8 mouse cellular contexts compared by ENCODE assay signal in genomic region chr5:5749772-5750222, GRCm38 (mm10). TPM values are rescaled to one million over a fixed set of nuclear protein-coding genes. Genes with fewer than 3 reads are reported as not detected.
DNase-seq lines count a peak whose midpoint lies in the region; ATAC-seq and TF ChIP-seq lines count a peak whose summit lies in the region.

No protein-coding gene starts in this region.

- TF ChIP-seq CTCF in ES-Bruce4 (IDR thresholded peaks at IDR 0.05; ENCODE audit: low read depth, low read length): peak; percentile 2
- TF ChIP-seq CTCF in liver, postnatal 0 days (IDR thresholded peaks at IDR 0.05; ENCODE audit: low read depth): peak; percentile 59

- H3K9me3 ChIP-seq in ES-Bruce4 (replicated peaks; ENCODE audit: control insufficient read depth, insufficient read depth, low read length, poor library complexity, severe bottlenecking): no peaks in the 10 kb centered on the region
- no peaks in the 10 kb centered on the region for H3K9me3 ChIP-seq in embryonic facial prominence, embryonic 11.5 days (replicated peaks; ENCODE audit: control insufficient read depth, low read length)
- H3K9me3 ChIP-seq in liver, postnatal 0 days (ENCODE audit: low read length): no peaks in the 10 kb centered on the region

- no peaks in the 10 kb centered on the region for H3K4me1 ChIP-seq in ES-Bruce4 (ENCODE audit: control insufficient read depth, insufficient read depth, low read length)
- H3K4me1 ChIP-seq in embryonic facial prominence, embryonic 11.5 days (ENCODE audit: control insufficient read depth, insufficient read depth, low read length): no peaks in the 10 kb centered on the region
- H3K4me1 ChIP-seq in liver, postnatal 0 days (ENCODE audit: insufficient read depth): 0 out of 2 replicates have a peak, but pooled peaks cover 4% of the 10 kb centered on the region

- intact Hi-C loops in heart, postnatal 14 days (cut with DNase I): loop anchor here (1.0 to 10.0 kb wide), 3 partner anchors 105 to 785 kb away; no protein-coding TSS in a partner anchor

- no peak for TF ChIP-seq POLR2A in ES-Bruce4 (IDR thresholded peaks at IDR 0.05; ENCODE audit: insufficient read depth, low read length)

- TF ChIP-seq EP300 in ES-Bruce4 (IDR thresholded peaks at IDR 0.05; ENCODE audit: insufficient read depth, low read depth, low read length): no peak
- TF ChIP-seq EP300 in liver, postnatal 0 days (IDR thresholded peaks at IDR 0.05; ENCODE audit: low read depth): no peak

- 1% methylated on average over 13 of the region's 13 CpGs for WGBS in embryonic facial prominence, embryonic 11.5 days
- WGBS in liver, postnatal 0 days (ENCODE audit: insufficient replicate concordance): 3% methylated on average over 13 of the region's 13 CpGs

- peak overlapping the region; percentile 92 for H3K4me2 ChIP-seq in embryonic facial prominence, embryonic 11.5 days (ENCODE audit: low read depth, low read length)
- H3K4me2 ChIP-seq in liver, postnatal 0 days (ENCODE audit: low read depth, low read length): peak overlapping the region; percentile 92

- H3K27me3 ChIP-seq in ES-Bruce4 (ENCODE audit: control insufficient read depth, insufficient read depth, low read length, poor library complexity, severe bottlenecking): no peaks in the 10 kb centered on the region
- H3K27me3 ChIP-seq in embryonic facial prominence, embryonic 11.5 days (ENCODE audit: control insufficient read depth, insufficient read depth, low read length): no peaks in the 10 kb centered on the region
- 0 out of 2 replicates have a peak, but pooled peaks cover 8% of the 10 kb centered on the region for H3K27me3 ChIP-seq in liver, postnatal 0 days (ENCODE audit: insufficient read depth, low read length)

- H3K36me3 ChIP-seq in ES-Bruce4 (ENCODE audit: control insufficient read depth, insufficient read depth, low read length, poor library complexity, severe bottlenecking): no peaks in the 10 kb centered on the region
- H3K36me3 ChIP-seq in embryonic facial prominence, embryonic 11.5 days (replicated peaks; ENCODE audit: control insufficient read depth, insufficient read depth, low read depth, low read length): no peaks in the 10 kb centered on the region
- no peaks in the 10 kb centered on the region for H3K36me3 ChIP-seq in liver, postnatal 0 days (replicated peaks; ENCODE audit: insufficient read depth, low read length)

- H3K27ac ChIP-seq in ES-Bruce4 (ENCODE audit: insufficient read depth, low read length): no peak overlapping the region
- H3K27ac ChIP-seq in embryonic facial prominence, embryonic 11.5 days (replicated peaks; ENCODE audit: low read depth, low read length): no peak overlapping the region
- H3K27ac ChIP-seq in liver, postnatal 0 days (ENCODE audit: low read depth): no peak overlapping the region

- H3K4me3 ChIP-seq in ES-Bruce4 (ENCODE audit: low read depth, low read length): peak overlapping the region; percentile 66
- peak overlapping the region; percentile 58 for H3K4me3 ChIP-seq in embryonic facial prominence, embryonic 11.5 days (ENCODE audit: low read depth, low read length)
- H3K4me3 ChIP-seq in liver, postnatal 0 days (ENCODE audit: low read depth, low read length): peak overlapping the region; percentile 60

- peak; percentile 5 for DNase-seq in adrenal gland, adult 8-10 months
- peak; percentile 72 for DNase-seq in embryonic facial prominence, embryonic 11.5 days (ENCODE audit: low spot score)
- DNase-seq in heart, postnatal 14 days: peak; percentile 17 to 36
- peak; percentile 52 to 74 for DNase-seq in kidney, postnatal 36 days
- DNase-seq in liver, postnatal 0 days: peak; percentile 18
- DNase-seq in retina, embryonic 14.5 days (ENCODE audit: low spot score): peak; percentile 79
- DNase-seq in spleen, postnatal 14 days (ENCODE audit: low spot score in 2 of 2): no peak

- peak overlapping the region; percentile 93 for H3K9ac ChIP-seq in ES-Bruce4 (ENCODE audit: low read depth, poor library complexity, severe bottlenecking)
- H3K9ac ChIP-seq in embryonic facial prominence, embryonic 11.5 days (replicated peaks; ENCODE audit: low read length): peak overlapping the region; percentile 65
- no peak overlapping the region; the same call in 1 of the 2 replicates for H3K9ac ChIP-seq in liver, postnatal 0 days (replicated peaks)

- peak; percentile 64 for ATAC-seq in embryonic facial prominence, embryonic 11.5 days (replicated peaks; ENCODE audit: insufficient number of reproducible peaks, low FRiP score, low TSS enrichment, low read depth)
- ATAC-seq in liver, postnatal 0 days: no peak; the same call in 1 of the 2 replicates

RNA-seq across cellular contexts. Expression of gene Steap1, which starts 0.7 kb away (rescaled TPM):
- polyA plus RNA-seq in ES-Bruce4 (2011; ENCODE audit: insufficient read depth, insufficient read length, low read depth, missing spikeins): 16.6 and 21.8 TPM in 2 replicates
- 10 to 100 TPM; 28.0 to 35.0 (median 31.5) TPM for total RNA-seq in adrenal gland, adult 8-10 months (2022)
- 3.9 and 5.5 TPM in 2 replicates for polyA plus RNA-seq in embryonic facial prominence, embryonic 11.5 days (2014; fragmentation: Nextera tagmentation; extraction: Ambion mirVana)
- not detected for total RNA-seq in heart, postnatal 14 days (2021)
- polyA plus RNA-seq in liver, postnatal 0 days (2015; fragmentation: Nextera tagmentation; extraction: Ambion mirVana): 1.1 and 1.9 TPM in 2 replicates

RNA-seq across cellular contexts. Expression of gene Steap2, which starts 55.4 kb away (rescaled TPM):
- 33.2 and 33.7 TPM in 2 replicates for polyA plus RNA-seq in ES-Bruce4 (2011; ENCODE audit: insufficient read depth, insufficient read length, low read depth, missing spikeins)
- 10 to 100 TPM; 41.9 to 82.0 (median 64.8) TPM for total RNA-seq in adrenal gland, adult 8-10 months (2022)
- polyA plus RNA-seq in embryonic facial prominence, embryonic 11.5 days (2014; fragmentation: Nextera tagmentation; extraction: Ambion mirVana): 8.2 and 8.6 TPM in 2 replicates
- total RNA-seq in heart, postnatal 14 days (2021): 1 to 10 TPM; 1.0 to 1.1 TPM
- 5.1 and 6.2 TPM in 2 replicates for polyA plus RNA-seq in liver, postnatal 0 days (2015; fragmentation: Nextera tagmentation; extraction: Ambion mirVana)

Comparison
In these comparisons a context has a peak if more than half of its experiments do, and no peak if none do; other contexts are left out.
1. DNase-seq: peak in adrenal gland, adult 8-10 months (single experiment), embryonic facial prominence, embryonic 11.5 days (single experiment), heart, postnatal 14 days (2 of 2), kidney, postnatal 36 days (2 of 2), liver, postnatal 0 days (single experiment) and retina, embryonic 14.5 days (single experiment); none in spleen, postnatal 14 days (0 of 2).
2. Peak in every context shown above with its lines, with median percentiles within 50 percentile points of each other: H3K4me3 ChIP-seq.